ENCODE assay signal across 8 mouse cellular contexts in the genomic region with DNA sequence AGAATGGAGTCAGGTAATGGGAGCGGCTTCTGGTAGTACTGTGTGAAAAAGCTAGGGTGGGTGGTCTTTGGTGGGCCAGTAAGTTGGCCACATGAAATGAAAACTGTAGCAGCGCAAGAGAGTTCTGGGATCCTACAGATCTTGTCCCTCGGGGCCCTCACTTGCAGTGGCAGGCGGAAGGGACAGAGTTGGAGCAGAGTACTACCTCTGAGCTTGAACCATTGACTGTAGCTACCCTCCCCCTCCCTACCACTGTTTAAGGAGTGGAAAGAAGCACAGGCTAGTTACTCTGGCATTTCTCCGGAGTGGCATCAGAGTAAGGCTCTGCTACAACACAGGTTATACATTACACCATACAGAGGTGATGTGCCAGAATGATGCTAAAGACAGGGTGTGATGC. TPM values are rescaled to one million over a fixed set of nuclear protein-coding genes. Genes with fewer than 3 reads are reported as not detected.
DNase-seq lines count a peak whose midpoint lies in the region; ATAC-seq and TF ChIP-seq lines count a peak whose summit lies in the region.

No protein-coding gene starts in this region.

- in situ Hi-C loops in Patski (cut with MboI; ENCODE audit: low pct_unique_long_range_greater_than_20kb), result no loop called here

- peak overlapping the region; percentile 62 for H3K4me3 ChIP-seq in heart, embryonic 15.5 days
- H3K4me3 ChIP-seq in hindbrain, embryonic 12.5 days, result peak overlapping the region; percentile 46
- H3K4me3 ChIP-seq in midbrain, embryonic 11.5 days (ENCODE audit: low read depth, low read length), result peak overlapping the region; percentile 35

- H3K4me2 ChIP-seq in heart, embryonic 15.5 days, result peak overlapping the region; percentile 62
- H3K4me2 ChIP-seq in hindbrain, embryonic 12.5 days (replicated peaks), result peak overlapping the region; percentile 54
- peak overlapping the region; percentile 40 for H3K4me2 ChIP-seq in midbrain, embryonic 11.5 days

- H3K27ac ChIP-seq in heart, embryonic 15.5 days, result no peak overlapping the region
- H3K27ac ChIP-seq in hindbrain, embryonic 12.5 days, result no peak overlapping the region
- no peak overlapping the region for H3K27ac ChIP-seq in midbrain, embryonic 11.5 days (ENCODE audit: low read depth, low read length)

- POLR2A ChIA-PET in Patski (lab: Charles Lee), result no interaction called here

- no peak for TF ChIP-seq CTCF in Patski (IDR thresholded peaks at IDR 0.05)

- no peaks in the 10 kb centered on the region for H3K9me3 ChIP-seq in heart, embryonic 15.5 days (replicated peaks)
- H3K9me3 ChIP-seq in hindbrain, embryonic 12.5 days (replicated peaks), result no peaks in the 10 kb centered on the region
- no peaks in the 10 kb centered on the region for H3K9me3 ChIP-seq in midbrain, embryonic 11.5 days (ENCODE audit: control insufficient read depth, low read length)

- no peaks in the 10 kb centered on the region for H3K36me3 ChIP-seq in heart, embryonic 15.5 days
- H3K36me3 ChIP-seq in hindbrain, embryonic 12.5 days, result 0 out of 2 replicates have a peak, but pooled peaks cover 3% of the 10 kb centered on the region
- no peaks in the 10 kb centered on the region for H3K36me3 ChIP-seq in midbrain, embryonic 11.5 days (ENCODE audit: control insufficient read depth, insufficient read depth, low read length)

- H3K9ac ChIP-seq in heart, embryonic 15.5 days, result peak overlapping the region; percentile 46
- peak overlapping the region; percentile 13; the same call in 1 of the 2 replicates for H3K9ac ChIP-seq in hindbrain, embryonic 12.5 days
- H3K9ac ChIP-seq in midbrain, embryonic 11.5 days (ENCODE audit: low read length), result 0 out of 2 replicates have a peak overlapping the region, but pooled peaks have one; percentile 18

- DNase-seq in heart, adult 18-20 months, result no peak
- no peak for DNase-seq in Patski (ENCODE audit: low read depth, low spot score)
- no peak for DNase-seq in midbrain, embryonic 11.5 days (ENCODE audit: low spot score, missing footprints)
- no peak for DNase-seq in urinary bladder, postnatal 14 days (ENCODE audit: low spot score)
- no peak for DNase-seq in spleen, postnatal 36 days (ENCODE audit: low spot score in 2 of 2)
- no peak for DNase-seq in thymus, postnatal 14 days

- no peaks in the 10 kb centered on the region for H3K4me1 ChIP-seq in heart, embryonic 15.5 days (replicated peaks)
- no peaks in the 10 kb centered on the region for H3K4me1 ChIP-seq in hindbrain, embryonic 12.5 days
- no peaks in the 10 kb centered on the region for H3K4me1 ChIP-seq in midbrain, embryonic 11.5 days (ENCODE audit: control insufficient read depth, insufficient read depth, low read length)

- ATAC-seq in heart, embryonic 15.5 days (replicated peaks; ENCODE audit: insufficient number of reproducible peaks, insufficient read depth, low FRiP score, low read depth), result no peak
- peak; percentile 42 for ATAC-seq in Patski
- peak; percentile 84 for ATAC-seq in hindbrain, embryonic 12.5 days (ENCODE audit: low FRiP score)
- ATAC-seq in midbrain, embryonic 11.5 days (ENCODE audit: low FRiP score), result peak; percentile 77; the same call in 1 of the 2 replicates

- CTCF ChIA-PET in Patski (lab: Charles Lee), result interaction anchor here (1.3 to 1.4 kb wide), 2 partner anchors 16 to 27 kb away, joined by 4 to 5 read pairs; no protein-coding TSS in a partner anchor

- H3K27me3 ChIP-seq in heart, embryonic 15.5 days, result no peaks in the 10 kb centered on the region
- no peaks in the 10 kb centered on the region for H3K27me3 ChIP-seq in Patski
- peaks cover 31% of the 10 kb centered on the region for H3K27me3 ChIP-seq in hindbrain, embryonic 12.5 days
- peaks cover 20% of the 10 kb centered on the region for H3K27me3 ChIP-seq in midbrain, embryonic 11.5 days (ENCODE audit: control insufficient read depth, insufficient read depth, low read length)

- 9% methylated on average over 5 of the region's 5 CpGs for WGBS in heart, embryonic 15.5 days
- 21% methylated on average over 5 of the region's 5 CpGs for WGBS in hindbrain, embryonic 12.5 days
- WGBS in midbrain, embryonic 11.5 days, result 27% methylated on average over 5 of the region's 5 CpGs

RNA-seq across cellular contexts. Expression of a gene that starts 0.3 kb away (rescaled TPM):
- 12.9 and 13.0 TPM in 2 replicates for polyA plus RNA-seq in heart, embryonic 15.5 days (2015; fragmentation: Nextera tagmentation; extraction: Ambion mirVana)
- 10 to 100 TPM; 10.8 to 12.2 TPM for total RNA-seq in heart, adult 18-20 months (2021)
- 18.3 TPM for polyA plus RNA-seq in Patski (2021)
- polyA plus RNA-seq in hindbrain, embryonic 12.5 days (2016; fragmentation: Nextera tagmentation; extraction: Ambion mirVana), result 12.7 and 14.5 TPM in 2 replicates
- polyA plus RNA-seq in midbrain, embryonic 11.5 days (2014; fragmentation: Nextera tagmentation; extraction: Ambion mirVana), result 14.4 and 15.5 TPM in 2 replicates

RNA-seq across cellular contexts. Expression of a gene that starts 0.4 kb away (rescaled TPM):
- polyA plus RNA-seq in heart, embryonic 15.5 days (2015; fragmentation: Nextera tagmentation; extraction: Ambion mirVana), result 33.1 and 37.3 TPM in 2 replicates
- total RNA-seq in heart, adult 18-20 months (2021), result 10 to 100 TPM; 13.8 to 14.8 TPM
- 77.6 TPM for polyA plus RNA-seq in Patski (2021)
- polyA plus RNA-seq in hindbrain, embryonic 12.5 days (2016; fragmentation: Nextera tagmentation; extraction: Ambion mirVana), result 41.4 and 41.5 TPM in 2 replicates
- 52.0 and 54.5 TPM in 2 replicates for polyA plus RNA-seq in midbrain, embryonic 11.5 days (2014; fragmentation: Nextera tagmentation; extraction: Ambion mirVana)

RNA-seq across cellular contexts. Expression of a gene that starts 49.6 kb away (rescaled TPM):
- polyA plus RNA-seq in heart, embryonic 15.5 days (2015; fragmentation: Nextera tagmentation; extraction: Ambion mirVana), result 0.06 TPM in 1 of 2 replicates, not detected in the other
- not detected for total RNA-seq in heart, adult 18-20 months (2021)
- polyA plus RNA-seq in Patski (2021), result not detected
- not detected in 2 replicates for polyA plus RNA-seq in hindbrain, embryonic 12.5 days (2016; fragmentation: Nextera tagmentation; extraction: Ambion mirVana)
- not detected in 2 replicates for polyA plus RNA-seq in midbrain, embryonic 11.5 days (2014; fragmentation: Nextera tagmentation; extraction: Ambion mirVana)
